Mouse (Mus musculus): ENCODE data around the gene Fhod1. TPM values are rescaled to one million over a fixed set of nuclear protein-coding genes. Genes with fewer than 3 reads are reported as not detected.

Gene Fhod1
- total RNA-seq, 2 experiments from 2014 or later: 17.9 to 18.8 TPM

- no peak for DNase-seq (ENCODE audit: low spot score in 2 of 2)
These were observed 1.5 kb upstream of the Fhod1 start for GRCm38 (mm10) chr8:105349096-105349771.

GRCm38 (mm10) chr8:105348450-105349095 is 820 bp upstream of the Fhod1 start, which contains the start of gene Slc9a5:
Slc9a5 (plus strand) TSS chr8:105348843.
- no peak for DNase-seq (ENCODE audit: low spot score in 2 of 2)

GRCm38 (mm10) chr8:105346611-105347427 is 934 bp downstream of the Fhod1 start:
- no peak for DNase-seq (ENCODE audit: low spot score in 2 of 2)

GRCm38 (mm10) chr8:105345061-105345975 is 2.4 kb downstream of the Fhod1 start:
- no peak for DNase-seq (ENCODE audit: low spot score in 2 of 2)

GRCm38 (mm10) chr8:105343791-105344574 is 3.8 kb downstream of the Fhod1 start:
- DNase-seq (ENCODE audit: low spot score in 2 of 2): no peak

- no peak for DNase-seq (ENCODE audit: low spot score in 2 of 2)
These were observed 5.0 kb downstream of the Fhod1 start for GRCm38 (mm10) chr8:105342768-105343167.

GRCm38 (mm10) chr8:105341399-105341798 is 6.4 kb downstream of the Fhod1 start:
- no peak for DNase-seq (ENCODE audit: low spot score in 2 of 2)

- DNase-seq (ENCODE audit: low spot score in 2 of 2): no peak
These were observed 7.7 kb downstream of the Fhod1 start for GRCm38 (mm10) chr8:105339886-105340635.

- DNase-seq (ENCODE audit: low spot score in 2 of 2): no peak
These were observed 8.8 kb downstream of the Fhod1 start for GRCm38 (mm10) chr8:105338992-105339391.

- DNase-seq (ENCODE audit: low spot score in 2 of 2): no peak
These were observed 11.2 kb downstream of the Fhod1 start for GRCm38 (mm10) chr8:105336373-105337130.

- DNase-seq (ENCODE audit: low spot score in 2 of 2): no peak
These were observed 15.2 kb downstream of the Fhod1 start for GRCm38 (mm10) chr8:105332523-105332922.

- DNase-seq (ENCODE audit: low spot score in 2 of 2): no peak
These were observed 15.8 kb downstream of the Fhod1 start for GRCm38 (mm10) chr8:105331931-105332330.

- no peak for DNase-seq (ENCODE audit: low spot score in 2 of 2)
These were observed 16.3 kb downstream of the Fhod1 start for GRCm38 (mm10) chr8:105331469-105331868.

GRCm38 (mm10) chr8:105330325-105330724 is 17.4 kb downstream of the Fhod1 start:
- DNase-seq (ENCODE audit: low spot score in 2 of 2): no peak

- no peak for DNase-seq (ENCODE audit: low spot score in 2 of 2)
These were observed 20.8 kb downstream of the Fhod1 start for GRCm38 (mm10) chr8:105326968-105327367.

- DNase-seq (ENCODE audit: low spot score in 2 of 2): peak; percentile 83 to 96
These were observed 21.5 kb downstream of the Fhod1 start, which contains the start of the genes Lrrc29 and Tmem208 for GRCm38 (mm10) chr8:105326141-105326672. Lrrc29 (minus strand) TSS chr8:105326278. Tmem208 (plus strand) TSS chr8:105326354.

GRCm38 (mm10) chr8:105325641-105326093 is 22.1 kb downstream of the Fhod1 start:
- DNase-seq (ENCODE audit: low spot score in 2 of 2): no peak

GRCm38 (mm10) chr8:105323183-105323582 is 24.6 kb downstream of the Fhod1 start:
- DNase-seq (ENCODE audit: low spot score in 2 of 2): no peak

All from adrenal gland, postnatal 4 days (tissue).